Mouse (Mus musculus) ES-Bruce4 (cell line): ENCODE measurements around the gene Wdr78.

Experiments
- CTCF ChIP-seq: IDR thresholded peaks from one replicate; pipeline ENCODE4 v1.8.1; 2011; ENCODE audit warnings: low read depth, low read length
- POLR2A ChIP-seq: IDR thresholded peaks from one replicate; pipeline ENCODE4 v1.8.1; 2011; ENCODE audit warnings: low read length; ENCODE audit not compliant: insufficient read depth

GRCm38 (mm10) chr4:102988526-102988925 is 125.8 kb downstream of the Wdr78 start:
- TF ChIP-seq CTCF (no peak), POLR2A (no peak)
